Mouse (Mus musculus) liver, adult 2 months (tissue): ENCODE data around the gene Mfsd5.

Experiments
- CTCF ChIP-seq: fragments of 200-500 bp; IDR thresholded peaks from 2 replicates; pipeline ENCODE4 v1.5.1; 2011; ENCODE audit warnings: low read depth, low read length, control low read depth
- POLR2A ChIP-seq: fragments of 200-500 bp; IDR thresholded peaks from 2 replicates; pipeline ENCODE4 v1.6.1; 2011; ENCODE audit warnings: low read length, control low read depth; ENCODE audit not compliant: insufficient read depth; ENCODE audit errors: extremely low read depth

GRCm38 (mm10) chr15:102265548-102265947, 13.7 kb upstream of the Mfsd5 start:
- TF ChIP-seq POLR2A (no peak), CTCF (no peak; the same call in 1 of the 2 replicates)
